Mouse (Mus musculus) hindbrain, embryonic 11.5 days (tissue): ENCODE measurements around the gene Npc2. TPM values are rescaled to one million over a fixed set of nuclear protein-coding genes. Genes with fewer than 3 reads are reported as not detected.

Source experiments
- ATAC-seq: fragments of 200-750 bp; cut with Nextera tagmentation; 2 replicates; pipeline ENCODE4 v1.8.0; 2017; ENCODE audit warnings: mild to moderate bottlenecking, moderate TSS enrichment, moderate library complexity; ENCODE audit not compliant: low FRiP score
- DNase-seq: peaks from one replicate; pipeline ENCODE4 v3.0.0-alpha.2; 2015; ENCODE audit warnings: low spot score
- H3K27ac ChIP-seq: fragments of 300-500 bp; sonication (generic); 2 replicates; pipeline ENCODE4 v1.5.1; 2014; ENCODE audit warnings: mild to moderate bottlenecking, low read depth, low read length
- H3K27me3 ChIP-seq: fragments of 300-500 bp; sonication (generic); 2 replicates; pipeline ENCODE4 v1.6.1; 2014; ENCODE audit warnings: mild to moderate bottlenecking, low read length, moderate library complexity, mixed read lengths; ENCODE audit not compliant: control insufficient read depth, insufficient read depth
- H3K36me3 ChIP-seq: fragments of 300-500 bp; sonication (generic); 2 replicates; pipeline ENCODE4 v1.6.1; 2014; ENCODE audit warnings: mild to moderate bottlenecking, low read length, moderate library complexity, mixed read lengths; ENCODE audit not compliant: control insufficient read depth, insufficient read depth
- H3K4me1 ChIP-seq: fragments of 300-500 bp; sonication (generic); replicated peaks from 2 replicates; pipeline ENCODE4 v1.6.1; 2014; ENCODE audit warnings: low read length, mixed read lengths; ENCODE audit not compliant: control insufficient read depth, insufficient read depth
- H3K4me2 ChIP-seq: fragments of 300-500 bp; sonication (generic); replicated peaks from 2 replicates; pipeline ENCODE4 v1.6.1; 2014; ENCODE audit warnings: mild to moderate bottlenecking, low read depth, low read length
- H3K4me3 ChIP-seq: fragments of 300-500 bp; sonication (generic); 2 replicates; pipeline ENCODE4 v1.5.1; 2014; ENCODE audit warnings: low read depth, low read length
- H3K9ac ChIP-seq: fragments of 300-500 bp; sonication (generic); 2 replicates; pipeline ENCODE4 v1.6.1; 2014; ENCODE audit warnings: low read depth, low read length
- H3K9me3 ChIP-seq: fragments of 300-500 bp; sonication (generic); 2 replicates; pipeline ENCODE4 v1.6.1; 2016; ENCODE audit warnings: low read length; ENCODE audit not compliant: control insufficient read depth
- WGBS: fragments of 180-500 bp; shearing (Covaris S2); extraction: QIAGEN DNeasy Blood & Tissue Kit; methylation state at CpG from one replicate; pipeline ENCODE4 v1.1.7; 2014; 5-methylcytosine and 5-hydroxymethylcytosine counted together
- polyA plus RNA-seq: library from polyadenylated mRNA; unstranded; fragments of >200 nt; fragmentation: Nextera tagmentation; extraction: Ambion mirVana; gene quantifications from 2 replicates; pipeline ENCODE4 v1.2.1, GENCODE M21; 2014

The Npc2 gene
- polyA plus RNA-seq, 1 experiment from 2014 or later = 79.4 TPM

DNA sequence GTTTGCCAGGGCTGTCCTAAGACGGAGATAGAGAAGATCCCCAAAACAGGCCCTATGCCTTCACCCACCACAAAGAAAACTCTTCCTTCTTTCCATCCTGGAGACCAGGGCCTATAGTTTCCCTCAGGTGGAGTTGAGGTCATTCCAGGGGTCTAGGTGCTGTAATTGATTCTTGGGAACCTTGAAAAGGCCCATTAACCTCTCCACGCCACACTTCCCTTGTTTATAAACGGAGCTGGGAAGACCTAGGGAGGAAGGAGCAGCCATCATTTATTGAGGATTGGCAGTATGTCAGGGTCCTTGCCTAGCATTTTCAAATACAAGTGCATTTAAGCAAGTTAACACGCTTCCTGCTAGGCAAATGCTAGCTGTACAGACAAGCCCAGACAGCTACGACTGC, 45.5 kb downstream of the Npc2 start:
- ATAC-seq (no peak), DNase-seq (no peak)
- H3K36me3 ChIP-seq = no peaks in the 10 kb centered on the region
- H3K4me2 ChIP-seq = no peak overlapping the region
- H3K27ac ChIP-seq = no peak overlapping the region
- no peak overlapping the region for H3K9ac ChIP-seq
- no peaks in the 10 kb centered on the region for H3K9me3 ChIP-seq
- no peaks in the 10 kb centered on the region for H3K4me1 ChIP-seq
- H3K27me3 ChIP-seq = no peaks in the 10 kb centered on the region
- 66% methylated on average over 5 of the region's 5 CpGs for WGBS
- H3K4me3 ChIP-seq = no peak overlapping the region

DNA sequence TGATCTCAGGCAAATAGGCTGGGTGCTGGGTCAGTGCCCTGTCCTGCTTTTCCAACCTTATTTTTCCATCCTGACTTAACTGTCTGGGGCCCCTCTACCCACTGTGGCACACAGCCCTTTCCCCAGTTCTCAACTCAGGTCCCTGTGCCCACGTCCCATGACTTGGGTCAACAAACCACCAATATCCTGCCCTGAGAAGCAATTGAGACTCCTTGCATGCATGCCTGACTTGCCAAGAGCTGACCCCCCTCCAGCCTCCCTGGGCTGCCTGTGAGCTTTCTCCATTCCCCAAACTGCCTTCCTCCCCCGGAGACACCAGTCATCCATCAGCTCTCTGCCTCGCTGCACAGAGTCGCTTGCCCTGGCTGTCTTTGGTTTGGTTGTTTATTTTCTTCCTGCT, 46.0 kb downstream of the Npc2 start:
- Histone ChIP-seq H3K4me2 (no peak overlapping the region), H3K4me1 (no peaks in the 10 kb centered on the region), H3K27ac (no peak overlapping the region), H3K27me3 (no peaks in the 10 kb centered on the region), H3K36me3 (no peaks in the 10 kb centered on the region), H3K9ac (no peak overlapping the region), H3K4me3 (no peak overlapping the region), H3K9me3 (no peaks in the 10 kb centered on the region)
- WGBS = 34% methylated on average over 4 of the region's 4 CpGs
- no peak for ATAC-seq
- no peak for DNase-seq

DNA sequence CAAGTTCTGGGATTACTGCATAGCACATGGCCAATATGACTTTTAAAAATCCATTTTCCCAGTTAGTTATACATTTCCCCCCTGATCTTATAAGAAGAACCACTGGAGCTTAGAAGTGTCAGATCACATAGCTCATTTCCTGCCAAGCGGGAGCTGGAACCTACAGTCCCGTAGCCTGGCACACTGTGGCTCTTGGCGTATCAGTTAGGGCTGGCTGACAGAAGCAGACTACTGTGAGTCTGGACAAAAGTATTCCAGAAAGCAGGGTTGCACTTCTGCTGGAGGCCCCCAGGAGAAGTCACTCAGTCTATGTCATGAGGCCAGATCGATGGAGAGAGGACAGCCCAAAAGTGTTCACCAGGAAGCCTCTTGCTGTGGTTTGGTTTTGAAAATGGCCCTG, 46.6 kb downstream of the Npc2 start:
- H3K27me3 ChIP-seq = no peaks in the 10 kb centered on the region
- no peak for ATAC-seq
- no peak overlapping the region for H3K4me2 ChIP-seq
- no peak overlapping the region for H3K4me3 ChIP-seq
- H3K4me1 ChIP-seq = no peaks in the 10 kb centered on the region
- no peaks in the 10 kb centered on the region for H3K9me3 ChIP-seq
- WGBS = 87% methylated on average over 4 of the region's 4 CpGs
- DNase-seq = no peak
- no peak overlapping the region for H3K9ac ChIP-seq
- H3K27ac ChIP-seq = no peak overlapping the region
- H3K36me3 ChIP-seq = no peaks in the 10 kb centered on the region

DNA sequence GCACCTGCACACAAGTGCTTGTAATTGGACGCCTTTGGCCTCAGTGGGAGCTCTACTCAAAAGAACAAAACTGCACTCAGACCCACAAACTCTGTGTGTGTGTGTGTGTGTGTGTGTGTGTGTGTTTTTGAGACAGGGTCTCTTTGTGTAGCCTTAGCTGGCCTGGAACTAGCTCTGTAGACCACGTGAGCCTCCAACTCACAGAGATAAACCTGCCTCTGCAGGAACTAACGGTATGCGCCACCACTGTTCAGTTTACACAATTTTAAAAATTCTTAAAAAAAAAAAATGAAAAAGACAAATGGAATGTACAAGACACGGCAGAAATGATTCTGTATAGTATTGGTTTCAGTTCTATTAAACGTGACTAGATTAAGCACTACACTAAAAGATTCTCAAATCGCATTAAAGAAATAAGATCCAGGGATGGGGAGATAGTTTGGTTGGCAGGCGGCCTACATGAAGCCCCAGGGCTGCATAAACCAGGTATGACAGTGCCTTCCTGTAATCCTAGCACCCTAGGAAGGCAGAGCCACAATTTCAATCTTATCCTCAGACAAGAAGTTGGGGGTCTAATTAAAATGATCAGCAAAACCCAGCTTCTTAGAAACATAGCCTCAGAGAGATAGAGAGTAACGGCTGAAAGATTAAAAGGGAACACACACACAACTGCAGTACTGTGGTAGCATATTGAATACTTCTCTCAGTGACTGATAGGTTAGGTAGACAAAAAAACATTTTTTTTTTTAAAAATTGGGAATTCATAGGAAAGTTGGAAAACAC, 54.3 kb downstream of the Npc2 start:
- 87% methylated on average over 9 of the region's 9 CpGs for WGBS

DNA sequence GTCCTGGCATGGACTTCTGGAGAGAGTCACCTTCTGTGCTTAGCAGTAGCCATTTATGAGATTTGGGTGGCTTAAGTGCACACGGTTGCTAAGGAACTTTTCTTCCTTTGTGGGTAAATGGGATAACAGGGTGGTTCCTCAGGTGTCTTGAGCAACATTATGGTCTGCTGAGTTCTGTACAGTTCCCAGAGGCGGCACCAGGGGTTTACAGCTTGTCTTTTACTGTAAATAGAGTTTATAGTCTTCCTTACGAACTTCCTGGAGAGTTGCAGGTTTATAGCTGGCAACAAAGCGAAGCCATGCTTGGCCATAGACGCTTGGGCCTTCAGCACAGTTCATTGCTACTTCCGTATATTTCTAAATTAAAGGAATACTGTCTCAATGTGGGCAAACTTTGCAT, 58.4 kb downstream of the Npc2 start:
- Histone ChIP-seq H3K4me2 (no peak overlapping the region), H3K27me3 (no peaks in the 10 kb centered on the region), H3K4me3 (no peak overlapping the region), H3K4me1 (no peaks in the 10 kb centered on the region), H3K36me3 (no peaks in the 10 kb centered on the region), H3K9ac (no peak overlapping the region), H3K9me3 (no peaks in the 10 kb centered on the region), H3K27ac (no peak overlapping the region)
- ATAC-seq (no peak), DNase-seq (no peak)
- 90% methylated on average over 6 of the region's 6 CpGs for WGBS

More for the DNA sequence above, 54.3 kb downstream of the Npc2 start:
- Histone ChIP-seq H3K36me3 (no peaks in the 10 kb centered on the region), H3K4me3 (no peak overlapping the region), H3K9ac (no peak overlapping the region), H3K27me3 (no peaks in the 10 kb centered on the region), H3K27ac (no peak overlapping the region), H3K4me1 (no peaks in the 10 kb centered on the region), H3K9me3 (no peaks in the 10 kb centered on the region), H3K4me2 (no peak overlapping the region)
- no peak for DNase-seq
- no peak for ATAC-seq

DNA sequence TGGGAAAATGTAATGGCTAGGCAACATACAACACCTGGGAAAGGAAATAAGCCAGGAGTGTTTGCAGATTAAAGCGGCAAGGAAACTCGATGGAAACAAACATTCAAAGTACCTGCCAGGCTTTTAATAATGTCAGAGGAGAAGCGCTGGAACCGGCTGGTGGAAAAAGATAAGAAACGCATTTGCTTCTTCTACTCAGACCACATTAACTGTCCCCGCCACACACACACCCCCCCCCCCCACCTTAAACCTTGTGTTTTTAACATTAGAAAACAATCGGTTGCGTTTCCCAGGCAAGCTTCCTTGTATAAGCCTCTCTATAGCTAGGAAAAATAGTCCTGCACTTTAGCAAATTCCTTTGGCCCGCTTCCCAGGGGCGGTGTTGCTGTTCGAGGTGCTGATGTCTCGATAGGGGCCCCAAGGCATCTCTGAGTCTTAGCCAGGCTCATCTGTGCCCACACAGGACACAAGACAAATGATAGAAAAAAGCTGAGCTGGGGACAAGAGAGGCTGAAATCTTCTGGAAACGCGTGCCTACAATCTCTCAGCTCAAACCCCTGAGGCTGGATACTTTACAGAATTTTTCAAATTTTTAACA, 63.0 kb downstream of the Npc2 start:
- Histone ChIP-seq H3K4me1 (no peaks in the 10 kb centered on the region; the same call in 1 of the 2 replicates), H3K9me3 (no peaks in the 10 kb centered on the region), H3K36me3 (no peaks in the 10 kb centered on the region), H3K9ac (no peak overlapping the region), H3K4me2 (no peak overlapping the region), H3K27ac (no peak overlapping the region), H3K27me3 (no peaks in the 10 kb centered on the region), H3K4me3 (no peak overlapping the region)
- WGBS = 39% methylated on average over 14 of the region's 14 CpGs
- DNase-seq (no peak), ATAC-seq (no peak)

DNA sequence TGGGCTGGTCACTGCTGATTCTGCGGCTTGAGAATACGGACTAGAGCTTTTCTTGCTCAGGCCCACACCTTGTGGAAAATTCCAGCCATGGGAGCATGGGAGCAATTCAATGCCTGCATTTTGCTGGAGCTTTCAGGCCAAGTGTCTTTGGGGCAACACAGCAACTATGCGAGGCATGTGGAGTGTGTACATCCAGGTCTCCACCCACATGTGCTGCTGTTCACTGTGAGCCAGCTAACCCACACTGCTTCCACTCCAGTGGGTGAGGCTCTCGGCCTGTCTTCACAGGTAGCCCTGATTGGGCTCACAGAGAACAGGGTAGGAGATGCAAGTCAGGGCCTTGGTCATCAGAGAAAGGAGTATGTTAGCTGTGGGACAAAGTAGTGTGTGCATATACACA, 65.1 kb downstream of the Npc2 start:
- no peak overlapping the region for H3K4me2 ChIP-seq
- H3K4me1 ChIP-seq = no peaks in the 10 kb centered on the region; the same call in 1 of the 2 replicates
- H3K4me3 ChIP-seq = no peak overlapping the region
- H3K9me3 ChIP-seq = no peaks in the 10 kb centered on the region
- 92% methylated on average over 4 of the region's 4 CpGs for WGBS
- no peaks in the 10 kb centered on the region for H3K36me3 ChIP-seq
- H3K27me3 ChIP-seq = no peaks in the 10 kb centered on the region
- no peak overlapping the region for H3K27ac ChIP-seq
- ATAC-seq (no peak), DNase-seq (no peak)
- H3K9ac ChIP-seq = no peak overlapping the region

DNA sequence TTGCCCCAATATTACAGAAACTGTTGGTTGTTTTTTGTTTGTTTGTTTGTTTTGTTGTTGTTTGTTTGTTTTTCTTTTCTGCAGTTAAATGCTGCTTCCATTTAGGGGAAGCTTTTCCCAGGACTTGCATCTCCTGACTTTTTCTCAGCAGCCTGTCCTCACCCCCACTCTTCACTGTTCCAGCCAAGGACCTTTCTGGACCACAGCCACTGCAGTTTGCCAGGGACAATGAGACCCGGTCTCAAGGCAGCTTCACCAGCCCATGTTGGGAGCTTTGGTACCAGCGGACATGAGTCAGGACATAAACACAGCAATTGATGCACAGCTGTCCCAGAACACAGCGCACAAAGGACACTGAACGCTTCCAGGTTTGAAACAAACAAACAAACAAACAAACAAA, 66.1 kb downstream of the Npc2 start:
- Histone ChIP-seq H3K27ac (no peak overlapping the region), H3K9ac (no peak overlapping the region), H3K4me2 (no peak overlapping the region), H3K36me3 (no peaks in the 10 kb centered on the region), H3K4me3 (no peak overlapping the region), H3K4me1 (no peaks in the 10 kb centered on the region; the same call in 1 of the 2 replicates), H3K27me3 (peaks cover 3% of the 10 kb centered on the region), H3K9me3 (no peaks in the 10 kb centered on the region)
- ATAC-seq = no peak
- 75% methylated on average over 4 of the region's 4 CpGs for WGBS
- DNase-seq = no peak
